In the genomic region with DNA sequence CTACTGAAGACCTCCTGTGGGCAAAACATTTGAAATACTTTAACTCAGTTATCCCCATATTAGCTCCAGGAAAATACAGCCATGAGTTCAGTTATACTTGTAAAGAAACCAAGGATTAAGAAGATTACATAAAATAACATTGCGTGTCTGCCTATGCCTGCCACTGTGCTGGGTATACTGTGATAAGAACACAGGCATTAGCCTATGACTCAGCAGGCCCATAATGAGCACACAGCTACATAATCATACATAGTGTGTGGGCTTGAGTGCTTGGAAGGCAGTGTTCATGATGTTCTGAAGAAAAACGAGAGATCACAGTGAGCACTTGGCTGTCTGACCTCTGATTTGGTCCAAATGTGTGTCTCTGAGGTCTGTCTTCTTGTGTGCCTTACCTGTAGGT, we compare ENCODE assay signal across 16 mouse cellular contexts.
"Had no signal": no experiment of that assay in that cellular context is flagged by ENCODE, and none has a peak within 500 bp of the region (broad histone marks: within the 10 kb centered on the region; RNA-seq: fewer than 3 reads in every experiment).

No protein-coding gene starts in this region.

- ATAC-seq: hindbrain, embryonic 16.5 days; inflammation-experienced regulatory T-cells, adult 6 months; intestine, embryonic 15.5 days; intestine, postnatal 0 days had no signal

- DNase-seq: gastrocnemius, adult 2 months; gastrocnemius, postnatal 10 days; gastrocnemius, postnatal 25 days; heart, adult 2 months; heart, postnatal 10 days; heart, postnatal 4 days; kidney, adult 18-20 months; kidney, adult 8-10 months; kidney, postnatal 10 days; kidney, postnatal 25 days; kidney, postnatal 4 days; liver had no signal
